Mouse (Mus musculus): ENCODE measurements around the gene Mindy1.

GRCm38 (mm10) chr3:95294718-95295117 is 13.6 kb downstream of the Mindy1 start:
- TF ChIP-seq TCF12 (IDR thresholded peaks at IDR 0.05; ENCODE audit: insufficient read depth, poor library complexity, severe bottlenecking) (no peak), POLR2A (IDR thresholded peaks at IDR 0.05; ENCODE audit: insufficient read length, low read depth) (no peak), MYOG (IDR thresholded peaks at IDR 0.05; ENCODE audit: control insufficient read depth in 1 of 3, insufficient read depth in 1 of 3, insufficient read length in 2 of 3, low read depth in 2 of 3) (peak in 1 of 3 experiments; percentile 67), MAX (IDR thresholded peaks at IDR 0.05; ENCODE audit: low read depth) (no peak), E2F4 (IDR thresholded peaks at IDR 0.05; ENCODE audit: insufficient read depth) (no peak), USF1 (IDR thresholded peaks at IDR 0.05; ENCODE audit: low read depth) (no peak)
